Mouse (Mus musculus) T-cell, adult 2 months (primary cell): ENCODE results near the gene Rab37.
A peak's percentile ranks its signal among the peaks of the same experiment; 100 is the strongest.

ENCODE experiments used
- DNase-seq: peaks from one replicate; pipeline ENCODE4 v3.0.0; 2022; ENCODE audit warnings: low spot score

Rab37 gene

DNA sequence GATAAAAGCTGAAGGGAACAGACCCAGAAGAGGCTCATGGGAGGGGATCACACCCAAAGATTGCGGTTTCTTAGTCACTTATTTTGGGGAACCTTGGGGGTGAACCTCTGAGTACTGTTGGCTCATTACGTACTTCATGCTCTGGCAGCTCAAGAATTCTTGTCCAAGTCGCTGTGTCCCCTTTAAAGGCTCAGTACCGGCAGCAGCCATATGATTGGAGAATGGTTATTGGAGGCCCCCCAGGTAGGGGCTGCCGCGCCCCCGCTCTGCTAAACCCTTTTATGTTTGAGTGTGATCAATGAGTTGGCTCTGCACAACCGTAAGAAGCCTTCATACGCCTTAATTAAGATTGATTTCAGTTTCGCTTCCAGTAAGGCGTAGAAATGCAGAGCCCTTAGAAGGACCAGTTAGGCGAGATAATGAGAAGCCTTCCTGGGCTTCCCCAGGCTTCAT, 107.7 kb downstream of the Rab37 start:
- DNase-seq: peak; percentile 54

- no peak for DNase-seq
Observed at GRCm38 (mm10) chr11:115200520-115200919, 109.3 kb downstream of the Rab37 start.

DNA sequence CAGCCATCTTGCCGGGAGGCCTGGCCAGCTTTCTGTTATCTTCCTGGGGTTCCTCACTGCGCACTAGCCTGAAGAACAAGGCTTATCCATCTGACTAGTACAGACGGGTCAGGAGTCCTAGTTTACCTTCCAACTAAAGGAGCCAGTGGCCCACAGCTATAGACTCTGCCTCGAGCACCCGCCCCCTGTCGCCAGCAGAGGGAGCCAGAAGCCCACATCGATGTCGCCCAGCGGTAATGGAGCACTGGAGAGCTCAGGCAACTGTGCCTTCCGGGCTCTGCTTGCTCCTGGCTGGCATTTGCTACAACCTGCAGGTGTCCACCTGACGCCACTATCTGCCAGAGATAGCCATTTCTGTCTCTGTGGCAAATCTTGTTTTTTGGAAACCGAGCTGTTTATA, 111.1 kb downstream of the Rab37 start:
- peak; percentile 80 for DNase-seq

DNA sequence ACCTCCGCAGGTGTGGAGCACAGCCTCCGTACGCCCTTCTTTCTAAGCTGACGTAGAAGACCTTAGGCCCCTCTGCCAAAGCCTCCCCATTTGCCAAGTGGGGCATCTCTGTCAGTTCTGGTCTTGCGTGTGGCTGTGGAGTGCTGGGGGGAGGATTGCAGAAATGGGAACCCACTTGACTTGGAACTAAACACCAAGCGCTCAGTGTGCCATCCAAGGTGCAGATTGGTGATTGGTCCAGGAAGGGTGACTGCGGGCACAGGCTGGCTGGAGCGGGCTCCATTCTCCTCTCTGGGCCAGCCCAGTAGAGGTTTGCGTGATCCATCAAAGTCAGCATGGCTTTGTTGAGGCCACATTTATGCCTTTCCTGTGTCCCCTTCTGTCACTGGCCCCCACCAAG, 111.5 kb downstream of the Rab37 start:
- DNase-seq: no peak

DNA sequence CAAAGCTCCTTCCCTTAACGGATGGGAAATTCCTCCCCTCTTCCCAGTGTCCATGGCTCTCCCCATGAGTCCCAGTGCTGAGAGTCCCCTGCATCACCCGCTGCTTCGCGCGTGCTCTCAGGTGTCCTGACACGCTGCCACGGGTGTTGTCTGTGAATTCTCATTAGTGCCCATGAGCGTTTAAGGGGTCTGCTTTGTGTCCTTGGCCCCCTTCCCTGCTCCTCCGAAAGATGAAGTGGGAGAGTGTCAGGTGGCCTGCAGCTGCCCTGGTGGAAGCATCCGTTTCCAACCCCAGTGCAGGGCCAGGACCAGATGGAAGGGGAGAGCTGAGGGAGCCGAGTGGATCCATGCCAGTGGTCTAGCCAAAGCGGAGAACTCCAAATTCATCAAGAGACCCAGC, 116.9 kb downstream of the Rab37 start:
- no peak for DNase-seq

- DNase-seq: no peak
Observed at GRCm38 (mm10) chr11:115208776-115209732, 117.8 kb downstream of the Rab37 start.

GRCm38 (mm10) chr11:115209958-115210357, 118.7 kb downstream of the Rab37 start:
- no peak for DNase-seq
